Mouse (Mus musculus): Measurements from ENCODE around the gene Ly86. TPM values are rescaled to one million over a fixed set of nuclear protein-coding genes. Genes with fewer than 3 reads are reported as not detected.
A peak's percentile ranks its signal among the peaks of the same experiment; 100 is the strongest.

Ly86 gene
- total RNA-seq, 4 experiments from 2014 or later: 3.6 to 11.2 (median 8.0) TPM

DNA sequence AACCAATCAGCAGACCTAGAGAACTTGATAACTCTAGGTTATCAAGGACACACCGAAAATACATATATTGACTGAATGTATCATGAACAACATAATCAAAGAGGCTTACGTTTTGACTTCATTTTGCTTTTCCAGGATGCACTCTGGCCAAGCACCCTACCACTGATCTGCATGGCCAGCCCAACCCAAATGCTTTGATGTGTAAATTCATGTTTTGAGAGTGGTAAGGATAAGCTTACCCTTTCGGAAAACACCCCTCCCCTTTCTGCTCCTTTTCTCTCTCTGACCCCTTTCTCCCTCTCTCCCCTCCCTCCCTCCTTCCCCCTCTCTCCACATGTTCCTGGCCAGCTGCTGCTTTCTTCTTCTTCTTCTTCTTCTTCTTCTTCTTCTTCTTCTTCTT lies 88.1 kb downstream of the Ly86 start:
- no peak for DNase-seq

DNA sequence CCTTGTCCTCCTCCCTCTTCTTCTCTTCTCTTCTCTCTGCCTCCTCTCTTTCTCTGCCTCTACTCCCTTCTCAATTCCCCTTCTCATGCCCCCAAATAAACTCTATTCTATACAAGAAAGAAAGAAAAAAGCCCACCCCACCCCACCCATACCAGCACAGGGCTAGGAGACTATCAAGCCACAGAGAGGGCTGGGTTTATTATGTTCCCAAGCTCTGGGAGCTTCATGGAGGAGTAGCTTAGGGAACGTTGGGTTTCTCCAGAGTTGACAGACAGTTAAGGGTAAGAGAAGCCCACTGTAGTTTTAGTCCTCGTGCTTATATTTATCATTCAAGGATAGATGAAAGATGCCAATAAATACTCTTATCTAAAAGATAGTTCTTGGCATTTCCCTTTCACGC lies 88.7 kb downstream of the Ly86 start:
- DNase-seq: no peak

- DNase-seq: peak; percentile 35
These were observed 89.2 kb downstream of the Ly86 start for GRCm38 (mm10) chr13:37434137-37434772.

GRCm38 (mm10) chr13:37434841-37435240 lies 89.8 kb downstream of the Ly86 start:
- DNase-seq: no peak

GRCm38 (mm10) chr13:37436267-37437013 lies 91.4 kb downstream of the Ly86 start:
- no peak for DNase-seq

DNA sequence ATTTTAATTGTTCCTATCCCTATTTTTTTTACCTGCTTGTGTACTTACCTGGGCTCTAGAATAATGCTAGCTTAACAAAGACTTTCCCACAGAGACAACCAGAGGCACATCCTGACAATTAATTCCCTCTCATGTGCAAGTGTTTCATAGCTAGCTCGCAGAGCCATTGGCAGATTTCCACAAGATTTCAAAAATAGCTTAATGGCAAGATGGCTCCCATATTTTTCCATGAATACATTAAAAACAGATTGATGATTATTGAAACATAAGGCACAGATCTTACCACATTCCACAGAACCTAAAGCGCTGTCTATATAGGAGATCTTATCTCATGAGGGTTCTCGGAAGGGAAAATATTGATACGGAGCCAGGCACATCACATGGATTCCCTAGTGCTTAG lies 93.8 kb downstream of the Ly86 start:
- no peak for DNase-seq

DNA sequence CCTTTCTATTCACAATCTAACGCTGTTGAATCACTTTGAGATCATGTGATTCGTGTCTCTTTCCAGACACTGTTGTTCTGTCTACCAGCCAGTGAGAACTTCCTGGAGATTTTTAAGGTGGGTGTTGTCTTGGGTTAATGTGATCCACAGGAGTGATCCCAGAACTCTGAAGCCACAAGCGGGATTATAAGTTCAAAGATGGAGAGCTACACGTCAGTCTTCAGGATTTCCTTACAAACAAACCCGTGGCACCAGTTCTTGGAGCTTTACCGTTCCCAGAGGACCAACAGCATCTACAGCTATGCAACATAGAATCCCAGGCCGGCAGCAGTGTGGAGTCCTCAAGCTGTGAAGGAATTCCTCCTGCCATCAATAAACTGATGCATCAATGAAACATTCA lies 94.5 kb downstream of the Ly86 start:
- DNase-seq: no peak

GRCm38 (mm10) chr13:37439941-37440340 lies 94.9 kb downstream of the Ly86 start:
- no peak for DNase-seq

DNA sequence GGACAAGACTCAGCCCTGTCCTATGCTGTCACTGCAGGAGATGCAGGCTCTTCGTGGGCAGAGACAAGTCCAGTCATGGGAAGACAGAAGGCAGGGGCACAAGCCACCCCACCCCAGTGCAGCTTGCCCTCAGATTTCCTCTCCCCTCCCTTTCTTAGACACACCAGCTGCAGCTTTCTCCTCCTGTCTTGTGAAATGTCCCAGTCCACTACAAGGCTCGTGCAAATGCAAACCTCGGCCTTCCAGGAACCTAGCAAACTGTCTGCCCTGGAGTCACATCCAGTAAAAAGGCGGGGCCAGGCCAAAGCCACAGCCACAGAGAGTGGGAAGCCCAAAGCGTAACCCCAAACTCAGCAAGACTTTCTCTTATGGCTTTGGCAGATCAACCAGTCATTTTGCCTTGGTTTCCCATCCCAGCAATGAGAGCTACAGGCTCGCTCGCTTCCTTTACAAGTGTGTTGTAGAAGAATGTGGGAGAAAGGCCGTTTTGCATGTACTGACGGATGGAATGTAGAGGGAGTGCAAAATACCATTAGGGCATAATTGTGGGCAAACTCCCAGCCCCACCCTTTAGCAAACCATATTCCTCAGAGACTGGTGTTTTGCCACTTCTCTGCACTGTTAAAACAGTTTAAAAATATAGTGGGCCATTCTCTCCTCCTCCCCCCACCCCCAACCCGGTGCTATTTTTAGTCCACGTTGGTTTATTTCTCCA lies 95.7 kb downstream of the Ly86 start:
- no peak for DNase-seq

- no peak for DNase-seq
These were observed 97.0 kb downstream of the Ly86 start for GRCm38 (mm10) chr13:37442058-37442457.

DNA sequence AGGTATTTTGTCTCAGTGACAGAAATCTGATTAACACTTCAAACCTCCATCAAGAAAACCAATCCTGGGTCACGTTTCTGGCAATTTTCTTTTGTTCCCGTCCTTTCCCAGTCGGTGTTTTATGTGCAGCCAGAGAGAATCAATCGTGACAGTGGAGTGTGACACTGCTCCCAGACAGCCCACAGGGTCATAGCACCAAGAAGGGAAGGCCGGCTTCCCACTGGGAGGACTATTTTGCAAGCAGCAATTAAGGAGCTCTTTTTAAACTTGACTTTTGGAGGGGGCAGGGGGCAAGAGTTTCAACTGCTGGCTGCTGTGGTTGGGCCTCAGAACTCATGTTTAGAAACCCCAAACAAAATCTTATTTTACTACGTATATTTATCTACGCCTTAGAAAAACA lies 97.5 kb downstream of the Ly86 start:
- DNase-seq: no peak

- no peak for DNase-seq
These were observed 101.8 kb downstream of the Ly86 start for GRCm38 (mm10) chr13:37446699-37447258.

- DNase-seq: no peak
These were observed 106.0 kb downstream of the Ly86 start for GRCm38 (mm10) chr13:37451021-37451420.

- DNase-seq: no peak
These were observed 106.5 kb downstream of the Ly86 start for GRCm38 (mm10) chr13:37451471-37451870.

DNA sequence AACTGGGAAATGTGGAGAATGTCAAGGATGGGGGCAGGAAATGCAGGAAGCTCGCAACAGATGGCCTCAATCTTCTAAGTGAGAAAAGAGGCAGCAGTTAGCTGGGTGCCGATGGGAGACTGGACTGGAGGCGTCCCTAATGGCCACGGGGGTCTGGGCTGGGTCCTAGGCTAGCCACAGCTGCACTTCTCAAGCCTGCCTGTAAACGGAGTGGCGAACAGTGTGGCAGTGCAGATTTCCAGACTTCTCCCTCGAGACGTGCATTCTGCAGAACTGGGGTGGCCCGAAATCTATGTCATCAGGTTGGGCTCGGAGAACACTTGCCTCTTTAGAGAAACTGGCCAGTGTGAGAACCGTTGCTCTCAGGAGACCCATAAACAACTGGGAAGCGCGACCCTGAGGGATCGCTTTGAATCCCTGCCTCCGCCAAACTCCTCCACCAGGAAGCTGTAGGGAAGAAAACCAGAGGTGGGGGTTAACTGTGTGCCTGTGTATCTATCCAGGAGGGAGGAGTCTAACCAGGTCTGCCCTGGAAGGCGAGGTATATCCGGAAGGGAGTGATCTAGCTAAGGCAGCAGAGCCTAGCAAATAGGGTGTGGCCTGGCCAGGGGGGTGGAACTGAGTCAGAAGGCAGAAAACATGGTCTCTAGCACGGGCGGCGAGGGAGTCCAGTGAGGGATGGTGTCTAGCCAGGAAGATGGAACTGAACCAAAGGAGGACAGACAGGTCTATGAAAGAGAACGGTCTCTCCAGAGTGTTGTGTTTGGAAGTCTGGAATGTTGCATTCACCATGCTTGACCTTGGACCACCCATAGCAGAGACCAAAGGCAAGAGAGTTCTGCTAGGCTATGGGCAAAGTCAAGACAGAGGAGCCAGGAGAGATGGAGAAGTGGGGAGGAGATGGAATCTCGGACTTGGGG lies 107.3 kb downstream of the Ly86 start:
- DNase-seq: no peak

DNA sequence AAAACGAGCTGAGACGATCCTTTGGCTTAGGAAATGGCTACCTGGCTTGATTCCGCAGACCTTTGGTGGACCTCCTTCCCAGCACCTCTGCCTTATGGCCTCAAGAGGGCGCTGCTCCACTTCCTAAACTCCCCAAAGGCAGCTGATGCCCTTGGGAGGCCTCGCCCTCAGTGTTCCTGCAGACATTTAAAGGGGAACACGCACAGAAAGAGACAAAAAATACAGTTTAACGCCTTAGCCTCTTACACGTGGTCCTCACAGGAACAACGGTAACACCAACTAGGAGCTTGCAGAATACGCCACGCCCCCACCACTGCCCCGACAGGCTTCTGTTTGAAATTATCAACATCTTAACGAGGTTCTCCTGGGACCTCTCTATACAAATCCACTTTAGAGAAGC lies 108.2 kb downstream of the Ly86 start:
- DNase-seq: peak; percentile 85

DNA sequence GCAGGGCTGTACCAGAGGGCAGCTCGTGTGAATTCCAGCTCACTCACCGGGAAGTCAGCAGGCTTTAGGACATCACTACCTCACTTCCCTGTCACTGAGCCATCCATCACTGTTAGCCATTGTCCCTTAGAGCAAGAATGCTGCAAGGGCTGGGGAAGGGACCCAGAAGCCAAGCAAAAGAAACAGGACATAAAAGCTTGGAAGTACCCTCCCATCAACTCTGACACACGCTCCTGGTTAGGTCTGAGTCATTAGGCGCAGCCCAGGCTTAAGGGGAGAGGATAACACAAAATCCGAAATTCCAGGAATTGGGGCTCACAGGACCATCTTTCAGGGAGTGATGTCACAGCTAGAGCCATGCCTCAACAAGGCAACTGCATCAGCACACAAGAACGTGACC lies 109.3 kb downstream of the Ly86 start:
- no peak for DNase-seq

DNA sequence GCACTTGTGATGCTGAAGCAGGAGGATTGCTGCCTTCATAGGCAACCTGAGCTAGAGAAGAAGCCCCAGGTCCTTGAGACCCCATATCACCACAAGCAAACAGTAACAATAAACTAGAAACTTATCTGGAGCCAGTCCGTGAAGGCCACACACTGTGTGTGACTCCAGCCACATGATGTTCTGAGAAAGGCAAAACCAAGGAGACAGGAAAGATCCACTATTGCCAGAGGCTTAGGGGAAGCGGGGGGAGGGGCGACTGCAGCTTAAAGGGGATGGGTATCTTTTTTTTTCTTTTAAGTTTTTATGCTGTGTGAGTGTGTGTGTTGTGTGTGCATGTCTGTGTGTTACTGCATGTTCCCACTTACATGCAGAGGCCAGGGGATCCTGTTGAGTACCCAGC lies 110.6 kb downstream of the Ly86 start:
- no peak for DNase-seq

- no peak for DNase-seq
These were observed 112.2 kb downstream of the Ly86 start for GRCm38 (mm10) chr13:37457007-37457827.

- no peak for DNase-seq
These were observed 113.5 kb downstream of the Ly86 start for GRCm38 (mm10) chr13:37458557-37458956.

DNA sequence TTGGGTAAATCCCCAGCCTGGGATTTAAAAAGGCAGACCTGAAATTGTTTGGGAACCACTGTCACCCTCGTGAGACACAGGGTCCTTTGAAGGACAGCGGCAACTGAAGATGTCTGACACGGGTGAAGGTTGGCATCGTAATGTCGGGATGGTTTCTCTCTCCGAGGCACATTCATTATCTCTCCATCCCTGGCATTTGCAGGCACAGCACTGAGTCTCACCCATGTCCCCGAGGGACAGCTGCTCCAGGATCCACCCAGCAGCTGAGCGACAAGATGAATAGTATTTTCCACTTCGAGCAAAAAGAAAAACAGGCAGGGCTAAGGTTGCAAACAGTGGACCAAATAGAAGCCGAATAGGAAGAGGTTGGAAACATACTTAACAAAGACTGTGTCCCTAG lies 114.0 kb downstream of the Ly86 start:
- DNase-seq: no peak

All from adrenal gland, adult 8-10 months (tissue).